Comparison of ENCODE assay signal across 17 mouse cellular contexts in the genomic region with DNA sequence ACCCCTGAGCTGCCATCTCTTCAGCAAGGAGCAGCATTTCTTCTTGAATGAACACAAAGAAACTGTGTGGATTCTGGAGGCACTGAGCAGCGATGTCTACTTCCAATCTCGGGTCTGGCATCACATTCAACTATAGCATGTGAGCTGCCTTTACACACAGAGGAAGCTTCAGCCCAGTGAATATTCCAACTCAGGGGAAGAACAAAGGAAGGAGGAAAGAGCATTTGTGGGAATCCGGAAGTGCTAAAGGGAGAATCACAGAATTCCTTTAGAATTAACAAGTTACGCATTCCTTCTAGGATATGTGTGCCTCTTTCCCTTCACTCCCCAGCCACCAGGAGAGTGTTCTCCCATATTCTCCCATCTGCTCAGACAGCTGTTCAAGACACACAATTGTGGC.
"Had no signal": no experiment of that assay in that cellular context is flagged by ENCODE, and none has a peak within 500 bp of the region (broad histone marks: within the 10 kb centered on the region; RNA-seq: fewer than 3 reads in every experiment).

No protein-coding gene starts in this region.

- H3K27ac ChIP-seq: kidney, embryonic 15.5 days; left cerebral cortex, adult 2 months; liver, embryonic 13.5 days; lung, embryonic 15.5 days; midbrain, embryonic 10.5 days; midbrain, embryonic 13.5 days had no signal

- ATAC-seq: midbrain, embryonic 13.5 days; midbrain, embryonic 16.5 days had no signal

- H3K4me3 ChIP-seq: kidney, embryonic 15.5 days; left cerebral cortex, adult 2 months; liver, embryonic 13.5 days; lung, embryonic 15.5 days; megakaryocyte, embryonic 14.5 days; midbrain, embryonic 10.5 days; midbrain, embryonic 13.5 days had no signal

- DNase-seq: kidney, adult 11 months; kidney, adult 8-10 months; kidney, postnatal 10 days; kidney, postnatal 36 days; liver, embryonic 13.5 days; lung, postnatal 10 days; lung, postnatal 36 days; right cerebral cortex, postnatal 25 days; thymus, adult 18-20 months; thymus, postnatal 36 days had no signal
